Mouse (Mus musculus): ENCODE measurements at regions not wholly inside any gene's neighbourhood (a gene's known extent, or its start where the extent isn't known, plus 50 kb on each side); places are given as distances from the start of the nearest gene placed in this dataset.

- no peak for DNase-seq
Observed at GRCm38 (mm10) chr9:91547051-91547450, 181.4 kb upstream of the Zic1 start.

- DNase-seq = no peak
Observed at GRCm38 (mm10) chr9:91545402-91545801, 179.8 kb upstream of the Zic1 start.

GRCm38 (mm10) chr9:91528838-91529475, 163.3 kb upstream of the Zic1 start:
- no peak for DNase-seq

GRCm38 (mm10) chr9:91528388-91528787, 162.8 kb upstream of the Zic1 start:
- no peak for DNase-seq

- DNase-seq = no peak
Observed at GRCm38 (mm10) chr9:91520521-91520920, 154.9 kb upstream of the Zic1 start.

- no peak for DNase-seq
Observed at GRCm38 (mm10) chr9:91509672-91510071, 144.1 kb upstream of the Zic1 start.

DNA sequence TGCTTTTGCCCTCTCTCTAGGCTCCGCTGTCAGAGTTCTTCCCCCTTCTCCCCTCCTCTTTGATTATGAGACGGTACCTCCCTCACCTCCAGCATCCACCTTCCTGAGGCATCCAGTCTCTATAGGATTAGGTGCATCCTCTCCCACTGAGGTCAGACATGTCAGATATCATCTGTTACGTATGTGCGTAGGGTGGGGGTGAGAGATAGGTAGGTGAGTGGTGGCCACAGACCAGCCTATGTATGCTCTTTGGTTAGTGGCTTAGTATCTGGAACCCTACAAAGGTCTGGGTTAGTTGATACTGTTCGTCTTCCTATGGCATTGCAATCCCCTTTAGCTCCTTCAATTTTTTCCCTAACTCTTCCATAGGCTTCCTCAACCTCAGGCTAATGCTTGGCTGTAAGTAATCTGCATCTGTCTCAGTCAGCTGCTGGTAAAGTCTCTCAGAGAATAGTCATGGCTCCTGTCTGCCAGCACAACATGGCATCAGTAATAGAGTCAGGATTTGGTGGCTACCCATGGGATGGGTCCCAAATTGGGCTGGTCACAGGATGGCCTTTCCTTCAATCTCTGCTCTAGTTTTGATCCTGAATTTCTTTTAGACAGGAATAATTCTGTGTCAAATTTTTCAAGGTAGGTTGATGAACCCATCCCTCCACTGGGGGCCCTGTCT, 138.2 kb upstream of the Zic1 start:
- DNase-seq = no peak

DNA sequence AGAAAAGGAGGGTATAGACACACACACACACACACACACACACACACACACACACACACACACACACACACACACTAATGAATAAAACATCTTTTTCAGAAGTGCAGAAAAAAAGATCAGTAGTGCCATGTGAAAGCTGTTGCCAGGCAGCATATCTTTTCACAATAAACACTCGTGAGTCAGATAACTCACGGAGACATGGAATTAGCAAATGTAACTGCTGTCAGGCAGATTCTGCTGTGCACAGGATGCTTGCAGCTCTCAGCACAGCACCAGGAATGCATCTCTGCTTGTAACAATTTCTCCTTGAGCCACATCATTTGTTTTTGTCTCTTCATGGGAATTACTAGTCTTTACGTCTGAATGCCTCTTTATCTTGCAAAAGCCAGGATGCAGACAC, 111.0 kb upstream of the Zic1 start:
- no peak for DNase-seq

- DNase-seq = no peak
Observed at GRCm38 (mm10) chr9:91462713-91463425, 97.3 kb upstream of the Zic1 start.

- DNase-seq = no peak
Observed at GRCm38 (mm10) chr9:91459921-91460320, 94.3 kb upstream of the Zic1 start.

DNA sequence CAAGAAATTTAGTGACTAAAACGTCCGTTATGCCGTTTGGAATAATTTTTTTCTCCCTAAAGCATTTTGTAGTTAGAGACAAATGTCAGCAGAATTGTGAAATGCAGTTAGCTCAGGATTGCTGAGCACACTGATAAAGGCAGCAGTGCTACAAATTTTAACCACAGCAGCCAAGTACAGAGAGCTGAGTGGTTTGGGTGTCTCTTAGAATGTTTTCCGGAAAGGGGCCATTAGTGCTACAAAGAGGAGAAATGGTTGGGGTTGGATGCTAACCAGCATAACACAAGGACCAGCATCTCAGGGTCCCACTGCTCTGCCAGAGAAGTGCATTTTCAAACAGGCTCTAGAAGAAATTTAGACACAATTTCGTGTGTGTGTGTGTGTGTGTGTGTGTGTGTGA, 91.2 kb upstream of the Zic1 start:
- DNase-seq = no peak

GRCm38 (mm10) chr9:91456253-91456823, 90.7 kb upstream of the Zic1 start:
- DNase-seq = no peak

DNA sequence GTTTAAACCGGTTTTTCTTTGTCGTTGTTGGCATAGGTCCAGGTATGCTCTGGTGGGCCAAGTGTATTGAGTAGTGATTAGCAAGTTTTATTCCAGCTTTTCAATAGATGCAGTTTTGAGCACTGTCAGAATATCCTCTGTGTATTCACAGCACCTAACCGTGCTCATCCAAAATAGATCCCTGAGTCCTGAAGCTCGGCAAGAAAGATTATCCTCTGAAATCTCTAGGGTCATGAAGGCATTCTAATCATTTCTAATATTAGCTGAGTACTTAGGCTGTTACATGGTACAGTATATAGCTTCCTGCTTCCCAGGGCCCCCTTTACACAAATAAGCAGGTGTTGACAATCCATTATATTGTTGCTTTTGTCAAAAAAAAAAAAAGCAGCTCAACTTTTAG, 73.5 kb upstream of the Zic1 start:
- no peak for DNase-seq
